ENCODE assay signal across 8 mouse cellular contexts in the genomic region with DNA sequence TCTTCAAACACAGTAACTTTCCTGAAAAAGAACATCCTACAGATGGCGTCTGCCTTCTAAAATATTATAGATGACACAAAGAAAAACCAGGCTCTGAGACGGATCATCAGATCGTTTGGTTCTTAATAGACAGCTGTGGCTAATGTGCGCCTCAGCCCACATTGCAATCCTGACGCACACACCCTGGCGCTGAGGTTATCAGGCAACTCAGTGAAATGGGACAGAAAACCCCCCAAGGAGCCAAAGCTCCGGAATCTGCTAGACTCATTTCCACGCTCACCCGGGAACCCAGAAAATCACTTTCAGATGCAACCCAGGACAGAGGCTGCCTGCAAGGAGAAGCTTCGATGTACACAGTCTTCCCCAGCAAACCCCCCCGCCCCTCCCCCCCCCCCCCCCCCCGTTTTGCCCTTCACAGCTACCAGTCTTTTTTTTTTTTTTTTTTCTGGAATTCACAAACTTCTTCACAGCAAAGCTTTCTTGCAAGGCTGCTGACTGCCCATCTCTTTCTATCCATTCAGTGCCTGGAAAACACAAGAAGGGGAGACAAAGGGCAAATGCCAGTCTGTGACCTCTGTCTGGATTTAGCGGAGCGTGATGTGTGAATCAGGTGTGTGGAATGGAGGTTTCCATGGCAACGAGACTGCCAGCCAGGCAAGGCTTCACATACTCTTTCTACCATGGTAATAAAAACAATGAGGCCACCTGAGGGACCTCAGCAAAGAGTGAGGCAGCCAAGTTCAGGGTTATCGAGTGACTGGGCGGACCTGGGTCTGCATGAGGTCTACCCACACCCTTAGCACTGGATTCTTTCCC.
A peak's percentile ranks its signal among the peaks of the same experiment; 100 is the strongest.
DNase-seq lines count a peak whose midpoint lies in the region; ATAC-seq and TF ChIP-seq lines count a peak whose summit lies in the region.

No protein-coding gene starts in this region.

- H3K9ac ChIP-seq in stomach, embryonic 14.5 days (replicated peaks; ENCODE audit: low read depth, low read length), result no peak overlapping the region

- H3K9me3 ChIP-seq in stomach, embryonic 14.5 days (ENCODE audit: control insufficient read depth, low read depth, low read length), result no peaks in the 10 kb centered on the region

- H3K36me3 ChIP-seq in stomach, embryonic 14.5 days (ENCODE audit: control insufficient read depth, insufficient read depth, low read length), result no peaks in the 10 kb centered on the region

- H3K27ac ChIP-seq in left cerebral cortex, adult 2 months, result 0 out of 2 replicates have a peak overlapping the region, but pooled peaks have one; percentile 4
- no peak overlapping the region for H3K27ac ChIP-seq in stomach, embryonic 14.5 days (ENCODE audit: low read length)

- peak overlapping the region; percentile 38 for H3K4me3 ChIP-seq in left cerebral cortex, adult 2 months
- no peak overlapping the region for H3K4me3 ChIP-seq in stomach, embryonic 14.5 days (ENCODE audit: low read depth, low read length)

- no peaks in the 10 kb centered on the region for H3K27me3 ChIP-seq in stomach, embryonic 14.5 days (ENCODE audit: control insufficient read depth, insufficient read depth, low read length)

- no peak overlapping the region for H3K4me2 ChIP-seq in stomach, embryonic 14.5 days (replicated peaks; ENCODE audit: low read depth, low read length)

- intact Hi-C loops in left cerebral cortex, adult 2 months (cut with DNase I), result loop anchor here (2.0 to 5.0 kb wide), 2 partner anchors 122 to 409 kb away; a partner anchor contains a TSS
- intact Hi-C loops in left cerebral cortex, postnatal 4 days (cut with DNase I), result no loop called here

- H3K4me1 ChIP-seq in stomach, embryonic 14.5 days (ENCODE audit: control insufficient read depth, insufficient read depth, low read length), result peaks cover 6% of the 10 kb centered on the region; the same call in 1 of the 2 replicates

- peak in 1 of 2 experiments; percentile 17 for DNase-seq in left cerebral cortex, adult 2 months (ENCODE audit: extremely low spot score in 1 of 2, low spot score in 2 of 2)
- no peak for DNase-seq in left cerebral cortex, adult 18-20 months (ENCODE audit: low spot score in 2 of 2)
- DNase-seq in brain, embryonic 18.5 days (ENCODE audit: low read depth, low spot score), result peak; percentile 61
- peak; percentile 16 for DNase-seq in heart, postnatal 4 days
- peak; percentile 47 for DNase-seq in left cerebral cortex, postnatal 4 days
- no peak for DNase-seq in urinary bladder, postnatal 4 days (ENCODE audit: low spot score in 2 of 2)
- no peak for DNase-seq in B cell, adult 2 months

- peak; percentile 31 for TF ChIP-seq CTCF in left cerebral cortex, adult 2 months (IDR thresholded peaks at IDR 0.05)

- peak; percentile 62; the same call in 1 of the 2 replicates for ATAC-seq in stomach, embryonic 14.5 days (ENCODE audit: insufficient number of reproducible peaks, insufficient read depth, low FRiP score, low read depth)

- 23% methylated on average over 15 of the region's 17 CpGs for WGBS in stomach, embryonic 14.5 days

Comparison
In these comparisons a context has a peak if more than half of its experiments do, and no peak if none do; other contexts are left out.
1. DNase-seq: peak in brain, embryonic 18.5 days (single experiment), heart, postnatal 4 days (single experiment) and left cerebral cortex, postnatal 4 days (single experiment); none in left cerebral cortex, adult 18-20 months (0 of 2), urinary bladder, postnatal 4 days (0 of 2) and B cell, adult 2 months (0 of 2).